Mouse (Mus musculus) C2C12 (cell line): ENCODE measurements around the gene Bcr. TPM values are rescaled to one million over a fixed set of nuclear protein-coding genes. Genes with fewer than 3 reads are reported as not detected.

ENCODE experiments used
- H3K27me3 ChIP-seq: one replicate; pipeline ENCODE4 v1.6.1; 2011; ENCODE audit not compliant: control insufficient read depth, insufficient read depth, insufficient read length
- H3K36me3 ChIP-seq: one replicate; pipeline ENCODE4 v1.6.1; 2011; ENCODE audit not compliant: control insufficient read depth, insufficient read depth
- H3K4me3 ChIP-seq: one replicate; pipeline ENCODE4 v1.5.1; 2011; ENCODE audit warnings: mild to moderate bottlenecking, control low read depth; ENCODE audit not compliant: poor library complexity, insufficient read depth, severe bottlenecking
- H3K79me2 ChIP-seq: one replicate; pipeline ENCODE4 v1.6.1; 2011; ENCODE audit not compliant: control insufficient read depth, insufficient read depth
- H3K79me3 ChIP-seq: one replicate; pipeline ENCODE4 v1.6.1; 2011; ENCODE audit warnings: low read depth, control low read depth
- H3ac ChIP-seq: one replicate; pipeline ENCODE3; 2011; ENCODE audit warnings: low read depth; ENCODE audit not compliant: control insufficient read depth, insufficient read length
- CEBPB ChIP-seq: IDR thresholded peaks from one replicate; pipeline ENCODE4 v1.6.1; 2011; ENCODE audit warnings: low read depth, mild to moderate bottlenecking, control low read depth, moderate library complexity
- CTCF ChIP-seq: IDR thresholded peaks from one replicate; pipeline ENCODE4 v1.5.1; 2011; ENCODE audit not compliant: control insufficient read depth, insufficient read depth, insufficient read length
- FOSL1 ChIP-seq: IDR thresholded peaks from one replicate; pipeline ENCODE4 v1.8.0; 2011; ENCODE audit warnings: mild to moderate bottlenecking, low read length; ENCODE audit not compliant: poor library complexity, insufficient read depth, severe bottlenecking
- MAX ChIP-seq: IDR thresholded peaks from one replicate; pipeline ENCODE4 v1.6.1; 2011; ENCODE audit warnings: mild to moderate bottlenecking, control low read depth
- MYOD1 ChIP-seq: IDR thresholded peaks from one replicate; pipeline ENCODE4 v1.6.1; 2011; ENCODE audit warnings: low read depth; ENCODE audit not compliant: control insufficient read depth, insufficient read length
- MYOG ChIP-seq: IDR thresholded peaks from one replicate; pipeline ENCODE4 v1.6.1; 2011; ENCODE audit not compliant: control insufficient read depth, insufficient read length; ENCODE audit errors: extremely low read depth
- USF1 ChIP-seq: IDR thresholded peaks from one replicate; pipeline ENCODE4 v1.6.1; 2011; ENCODE audit warnings: low read depth, mild to moderate bottlenecking, control low read depth, moderate library complexity
- polyA plus RNA-seq: library from polyadenylated mRNA; unstranded; fragments of >200 nt; fragmentation: generic; extraction: Trizol; gene quantifications from one replicate; pipeline ENCODE4 v1.2.1, GENCODE M21; 2012; ENCODE audit warnings: missing spikeins

Bcr gene
- polyA plus RNA-seq, 1 experiment = 16.1 TPM

GRCm38 (mm10) chr10:75231876-75232275 lies 171.5 kb downstream of the Bcr start:
- H3K79me2 ChIP-seq = peaks cover 96% of the 10 kb centered on the region
- H3K27me3 ChIP-seq = no peaks in the 10 kb centered on the region
- H3K4me3 ChIP-seq = no peak overlapping the region
- H3K79me3 ChIP-seq = peaks cover 51% of the 10 kb centered on the region
- peaks cover 55% of the 10 kb centered on the region for H3K36me3 ChIP-seq
- no peak for TF ChIP-seq USF1
- TF ChIP-seq MYOD1 = no peak
- no peak for TF ChIP-seq FOSL1
- no peak for TF ChIP-seq CTCF
- TF ChIP-seq CEBPB = no peak
- TF ChIP-seq MYOG = no peak
- TF ChIP-seq MAX = no peak
- no peak overlapping the region for H3ac ChIP-seq

GRCm38 (mm10) chr10:75232612-75233155 lies 172.3 kb downstream of the Bcr start:
- no peak overlapping the region for H3ac ChIP-seq
- H3K27me3 ChIP-seq = no peaks in the 10 kb centered on the region
- H3K4me3 ChIP-seq = no peak overlapping the region
- TF ChIP-seq MAX (no peak), MYOG (no peak), CEBPB (no peak), FOSL1 (no peak)
- H3K36me3 ChIP-seq = peaks cover 52% of the 10 kb centered on the region
- peaks cover 94% of the 10 kb centered on the region for H3K79me2 ChIP-seq
- H3K79me3 ChIP-seq = peaks cover 43% of the 10 kb centered on the region

GRCm38 (mm10) chr10:75233489-75233888 lies 173.1 kb downstream of the Bcr start:
- Histone ChIP-seq H3ac (no peak overlapping the region), H3K36me3 (peaks cover 57% of the 10 kb centered on the region)
- no peak for TF ChIP-seq FOSL1
- TF ChIP-seq MYOG = no peak
- no peak for TF ChIP-seq MAX
- no peak for TF ChIP-seq MYOD1
- no peak for TF ChIP-seq CEBPB
- no peak for TF ChIP-seq USF1
- no peak for TF ChIP-seq CTCF

More at GRCm38 (mm10) chr10:75233489-75233888, 173.1 kb downstream of the Bcr start:
- Histone ChIP-seq H3K4me3 (no peak overlapping the region), H3K27me3 (no peaks in the 10 kb centered on the region), H3K79me3 (peaks cover 37% of the 10 kb centered on the region), H3K79me2 (peaks cover 92% of the 10 kb centered on the region)

Other genes starting within 250 kb of the Bcr start
- gene Gnaz, start 93.4 kb upstream of the Bcr start, polyA plus RNA-seq = 0.37 TPM
- gene Rsph14, start 28.0 kb upstream of the Bcr start, polyA plus RNA-seq = not detected
- gene Rab36, start 23.5 kb upstream of the Bcr start, polyA plus RNA-seq = 0.67 TPM
- gene Specc1l, start 151.5 kb downstream of the Bcr start, polyA plus RNA-seq = 19.1 TPM